Mouse (Mus musculus): ENCODE measurements around the gene Adsl. TPM values are rescaled to one million over a fixed set of nuclear protein-coding genes. Genes with fewer than 3 reads are reported as not detected.

The Adsl gene
- polyA plus RNA-seq, 1 experiment from 2014 or later = 168 TPM

- ATAC-seq (ENCODE audit: insufficient read depth) = no peak
- no peak for TF ChIP-seq CTCF (IDR thresholded peaks at IDR 0.05; ENCODE audit: low read depth)
- H3K9ac ChIP-seq = no peak overlapping the region
- no peak overlapping the region for H3K27ac ChIP-seq (ENCODE audit: low read depth)
- H3K4me3 ChIP-seq (ENCODE audit: low read depth, low read length) = no peak overlapping the region
- H3K27me3 ChIP-seq (ENCODE audit: insufficient read depth, low read length) = no peaks in the 10 kb centered on the region
- peaks cover 45% of the 10 kb centered on the region; the same call in 1 of the 2 replicates for H3K36me3 ChIP-seq (ENCODE audit: insufficient read depth)
- no peaks in the 10 kb centered on the region for H3K4me1 ChIP-seq (ENCODE audit: insufficient read depth)
- 93% methylated on average over 9 of the region's 9 CpGs for WGBS
- no peak overlapping the region for H3K4me2 ChIP-seq
- DNase-seq = no peak
- no peaks in the 10 kb centered on the region for H3K9me3 ChIP-seq (ENCODE audit: low read depth, low read length)
Measured at GRCm38 (mm10) chr15:81007339-81007738, 59.0 kb downstream of the Adsl start.

- Histone ChIP-seq H3K4me2 (no peak overlapping the region), H3K4me3 (ENCODE audit: low read depth, low read length) (no peak overlapping the region), H3K36me3 (ENCODE audit: insufficient read depth) (peaks cover 47% of the 10 kb centered on the region), H3K4me1 (ENCODE audit: insufficient read depth) (no peaks in the 10 kb centered on the region), H3K9me3 (ENCODE audit: low read depth, low read length) (no peaks in the 10 kb centered on the region), H3K9ac (no peak overlapping the region), H3K27ac (ENCODE audit: low read depth) (no peak overlapping the region), H3K27me3 (ENCODE audit: insufficient read depth, low read length) (no peaks in the 10 kb centered on the region)
- DNase-seq = no peak
- no peak for ATAC-seq (ENCODE audit: insufficient read depth)
- 84% methylated on average over 8 of the region's 8 CpGs for WGBS
- TF ChIP-seq CTCF (IDR thresholded peaks at IDR 0.05; ENCODE audit: low read depth) = no peak
Measured at GRCm38 (mm10) chr15:81007905-81008304, 59.6 kb downstream of the Adsl start.

DNA sequence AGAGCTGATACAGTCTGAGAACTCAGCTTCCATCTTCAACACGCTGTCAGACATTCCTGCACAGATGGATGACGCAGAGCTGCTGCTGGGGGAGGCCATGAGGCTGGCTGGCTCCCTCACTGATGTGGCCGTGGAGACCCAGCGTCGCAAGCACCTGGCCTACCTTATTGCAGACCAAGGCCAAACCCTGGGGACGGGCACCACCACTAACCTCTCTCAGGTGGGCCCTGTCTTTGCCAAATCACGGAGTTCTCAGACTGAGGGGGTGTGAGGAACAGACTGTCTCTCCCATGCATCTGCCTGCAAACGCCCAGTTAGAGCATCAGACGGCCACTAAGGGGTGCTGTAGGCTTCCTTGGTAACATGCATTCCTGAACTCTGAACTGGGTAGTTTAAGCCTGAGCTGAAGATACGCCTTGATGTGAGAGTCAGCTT is 60.4 kb downstream of the Adsl start:
- H3K4me2 ChIP-seq = no peak overlapping the region
- TF ChIP-seq CTCF (IDR thresholded peaks at IDR 0.05; ENCODE audit: low read depth) = peak; percentile 59
- H3K4me1 ChIP-seq (ENCODE audit: insufficient read depth) = no peaks in the 10 kb centered on the region
- no peaks in the 10 kb centered on the region for H3K9me3 ChIP-seq (ENCODE audit: low read depth, low read length)
- peaks cover 50% of the 10 kb centered on the region for H3K36me3 ChIP-seq (ENCODE audit: insufficient read depth)
- 47% methylated on average over 10 of the region's 10 CpGs for WGBS
- no peaks in the 10 kb centered on the region for H3K27me3 ChIP-seq (ENCODE audit: insufficient read depth, low read length)
- ATAC-seq (ENCODE audit: insufficient read depth) = no peak
- H3K4me3 ChIP-seq (ENCODE audit: low read depth, low read length) = no peak overlapping the region
- H3K9ac ChIP-seq = no peak overlapping the region
- H3K27ac ChIP-seq (ENCODE audit: low read depth) = no peak overlapping the region
- peak; percentile 60 for DNase-seq

- Histone ChIP-seq H3K27ac (ENCODE audit: low read depth) (no peak overlapping the region), H3K9me3 (ENCODE audit: low read depth, low read length) (no peaks in the 10 kb centered on the region), H3K4me1 (ENCODE audit: insufficient read depth) (no peaks in the 10 kb centered on the region), H3K9ac (no peak overlapping the region), H3K36me3 (ENCODE audit: insufficient read depth) (peaks cover 61% of the 10 kb centered on the region), H3K4me2 (no peak overlapping the region), H3K4me3 (ENCODE audit: low read depth, low read length) (no peak overlapping the region), H3K27me3 (ENCODE audit: insufficient read depth, low read length) (no peaks in the 10 kb centered on the region)
- 64% methylated on average over 7 of the region's 7 CpGs for WGBS
- DNase-seq (no peak), ATAC-seq (ENCODE audit: insufficient read depth) (no peak)
- no peak for TF ChIP-seq CTCF (IDR thresholded peaks at IDR 0.05; ENCODE audit: low read depth)
Measured at GRCm38 (mm10) chr15:81010114-81010513, 61.8 kb downstream of the Adsl start.

GRCm38 (mm10) chr15:81011523-81011922 is 63.2 kb downstream of the Adsl start:
- H3K4me1 ChIP-seq (ENCODE audit: insufficient read depth) = no peaks in the 10 kb centered on the region
- DNase-seq = no peak
- no peak for ATAC-seq (ENCODE audit: insufficient read depth)
- H3K4me3 ChIP-seq (ENCODE audit: low read depth, low read length) = no peak overlapping the region
- peaks cover 74% of the 10 kb centered on the region for H3K36me3 ChIP-seq (ENCODE audit: insufficient read depth)
- H3K27me3 ChIP-seq (ENCODE audit: insufficient read depth, low read length) = no peaks in the 10 kb centered on the region
- H3K27ac ChIP-seq (ENCODE audit: low read depth) = no peak overlapping the region
- no peak overlapping the region for H3K4me2 ChIP-seq
- H3K9ac ChIP-seq = no peak overlapping the region
- no peaks in the 10 kb centered on the region for H3K9me3 ChIP-seq (ENCODE audit: low read depth, low read length)
- no peak for TF ChIP-seq CTCF (IDR thresholded peaks at IDR 0.05; ENCODE audit: low read depth)
- 58% methylated on average over 3 of the region's 3 CpGs for WGBS

GRCm38 (mm10) chr15:81012359-81012758 is 64.1 kb downstream of the Adsl start:
- Histone ChIP-seq H3K36me3 (ENCODE audit: insufficient read depth) (peaks cover 82% of the 10 kb centered on the region), H3K4me3 (ENCODE audit: low read depth, low read length) (no peak overlapping the region), H3K9me3 (ENCODE audit: low read depth, low read length) (no peaks in the 10 kb centered on the region), H3K27me3 (ENCODE audit: insufficient read depth, low read length) (no peaks in the 10 kb centered on the region), H3K27ac (ENCODE audit: low read depth) (no peak overlapping the region), H3K4me1 (ENCODE audit: insufficient read depth) (no peaks in the 10 kb centered on the region), H3K4me2 (no peak overlapping the region), H3K9ac (no peak overlapping the region)
- ATAC-seq (ENCODE audit: insufficient read depth) (no peak), DNase-seq (no peak)
- WGBS = 82% methylated on average over 4 of the region's 4 CpGs
- no peak for TF ChIP-seq CTCF (IDR thresholded peaks at IDR 0.05; ENCODE audit: low read depth)

- no peak for TF ChIP-seq CTCF (IDR thresholded peaks at IDR 0.05; ENCODE audit: low read depth)
- Histone ChIP-seq H3K36me3 (ENCODE audit: insufficient read depth) (peaks cover 87% of the 10 kb centered on the region), H3K4me3 (ENCODE audit: low read depth, low read length) (no peak overlapping the region), H3K4me2 (no peak overlapping the region), H3K27ac (ENCODE audit: low read depth) (no peak overlapping the region), H3K9me3 (ENCODE audit: low read depth, low read length) (no peaks in the 10 kb centered on the region), H3K27me3 (ENCODE audit: insufficient read depth, low read length) (no peaks in the 10 kb centered on the region), H3K9ac (no peak overlapping the region), H3K4me1 (ENCODE audit: insufficient read depth) (no peaks in the 10 kb centered on the region)
- WGBS = 84% methylated on average over 7 of the region's 7 CpGs
- DNase-seq (no peak), ATAC-seq (ENCODE audit: insufficient read depth) (no peak)
Measured at GRCm38 (mm10) chr15:81013186-81013585, 64.9 kb downstream of the Adsl start.

Measured in lung, embryonic 14.5 days (tissue).